Mouse (Mus musculus): ENCODE results near the gene Gcm1.

Gene Gcm1

DNA sequence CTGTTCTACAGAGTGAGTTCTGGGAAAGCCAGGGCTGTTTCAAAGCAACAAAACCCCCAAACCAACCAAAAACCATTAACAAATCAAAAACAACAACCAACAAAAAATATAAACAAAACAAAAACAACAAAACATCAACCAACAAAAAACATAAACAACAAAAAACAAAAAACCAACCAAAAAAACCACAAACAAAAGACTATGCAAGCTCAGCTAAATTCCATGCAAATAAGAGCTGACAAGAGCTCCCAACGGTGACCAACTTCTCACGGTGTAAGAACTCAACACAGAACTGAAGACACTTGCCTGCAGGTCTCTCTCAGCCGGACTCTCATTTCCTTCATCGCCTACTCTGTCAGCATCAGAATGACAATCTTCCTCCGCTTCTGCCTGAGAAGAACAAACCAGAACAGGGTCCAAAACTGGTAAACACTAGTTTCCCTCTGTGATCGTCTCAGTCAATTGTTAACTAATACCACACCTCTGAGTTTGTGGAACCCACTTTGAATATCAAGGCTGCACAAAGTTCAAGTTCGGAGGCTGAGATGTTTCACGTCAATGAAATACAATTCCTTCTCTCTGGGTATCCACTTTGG is 52.3 kb downstream of the Gcm1 start:
- DNase-seq = no peak

DNA sequence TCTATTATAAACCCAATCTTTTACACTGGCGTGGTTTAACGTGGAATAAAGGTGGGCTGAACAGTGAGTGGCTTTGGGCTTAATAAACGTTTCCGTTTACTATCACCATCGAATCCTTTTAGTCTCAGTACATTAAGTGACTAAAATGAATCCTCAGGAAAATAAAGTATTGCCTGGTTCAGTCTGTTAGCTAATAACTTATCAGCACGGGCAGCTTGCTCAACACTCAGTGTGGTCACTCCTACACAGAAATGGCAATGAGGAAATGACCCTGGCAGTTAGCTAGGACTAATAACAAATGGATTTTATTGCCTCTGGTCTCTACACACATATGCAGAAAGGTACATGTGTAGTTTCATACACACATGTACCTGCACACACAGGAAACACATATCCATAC is 53.2 kb downstream of the Gcm1 start:
- no peak for DNase-seq

DNA sequence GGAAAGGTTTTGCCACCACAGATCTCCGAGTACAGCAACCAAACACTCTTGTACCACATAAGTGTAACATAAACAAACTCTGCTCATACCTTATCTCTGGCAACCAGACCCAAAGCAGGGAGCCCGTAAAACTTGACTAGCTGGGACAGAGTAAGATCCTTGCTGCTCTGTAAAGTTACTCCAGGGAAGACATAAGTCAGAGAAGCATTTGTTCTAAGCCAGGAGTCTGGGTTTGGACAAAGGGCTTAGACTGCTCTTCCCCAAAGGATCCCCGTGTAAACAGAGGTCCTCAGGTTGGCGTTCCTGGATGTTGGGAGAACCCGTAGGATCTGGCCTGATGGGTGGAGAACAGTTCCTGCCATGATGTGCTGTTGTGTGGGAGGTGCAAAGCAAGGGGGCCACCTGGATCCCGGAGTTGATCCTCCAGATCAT is 53.8 kb downstream of the Gcm1 start:
- DNase-seq = no peak

DNA sequence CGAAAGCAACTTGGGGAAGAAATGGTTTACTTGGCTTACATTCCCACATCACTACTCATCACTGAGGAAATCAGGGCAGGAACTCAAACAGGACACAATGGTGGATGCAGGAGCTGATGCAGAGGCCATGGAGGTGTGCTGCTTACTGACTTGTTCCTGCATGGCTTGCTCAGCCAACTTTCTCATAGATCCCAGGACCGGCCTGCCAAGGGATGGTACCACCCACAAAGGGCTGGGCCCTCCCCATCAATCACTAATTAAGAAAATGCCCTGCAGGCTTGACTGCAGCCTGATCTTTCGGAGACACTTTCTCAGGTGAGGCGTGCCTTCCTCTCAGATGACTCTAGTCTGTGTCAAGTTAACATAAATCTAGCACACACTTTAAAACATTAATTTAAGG is 55.1 kb downstream of the Gcm1 start:
- no peak for DNase-seq

DNA sequence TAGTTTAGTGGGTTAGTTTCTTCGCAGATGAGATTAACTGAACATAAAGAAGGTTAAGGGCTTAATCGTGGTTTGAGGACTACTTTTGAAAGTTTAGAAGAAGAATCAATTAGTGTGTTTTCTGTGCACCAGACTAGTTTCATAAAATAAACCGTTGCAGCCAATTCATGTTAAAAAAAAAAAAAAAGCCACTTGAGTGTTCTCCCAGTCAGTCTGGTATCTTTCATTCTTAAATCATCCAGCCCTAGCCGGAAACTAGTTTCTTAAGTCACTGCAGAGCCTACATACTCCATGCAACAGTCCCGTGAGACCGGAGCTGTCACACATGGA is 55.8 kb downstream of the Gcm1 start:
- no peak for DNase-seq

DNA sequence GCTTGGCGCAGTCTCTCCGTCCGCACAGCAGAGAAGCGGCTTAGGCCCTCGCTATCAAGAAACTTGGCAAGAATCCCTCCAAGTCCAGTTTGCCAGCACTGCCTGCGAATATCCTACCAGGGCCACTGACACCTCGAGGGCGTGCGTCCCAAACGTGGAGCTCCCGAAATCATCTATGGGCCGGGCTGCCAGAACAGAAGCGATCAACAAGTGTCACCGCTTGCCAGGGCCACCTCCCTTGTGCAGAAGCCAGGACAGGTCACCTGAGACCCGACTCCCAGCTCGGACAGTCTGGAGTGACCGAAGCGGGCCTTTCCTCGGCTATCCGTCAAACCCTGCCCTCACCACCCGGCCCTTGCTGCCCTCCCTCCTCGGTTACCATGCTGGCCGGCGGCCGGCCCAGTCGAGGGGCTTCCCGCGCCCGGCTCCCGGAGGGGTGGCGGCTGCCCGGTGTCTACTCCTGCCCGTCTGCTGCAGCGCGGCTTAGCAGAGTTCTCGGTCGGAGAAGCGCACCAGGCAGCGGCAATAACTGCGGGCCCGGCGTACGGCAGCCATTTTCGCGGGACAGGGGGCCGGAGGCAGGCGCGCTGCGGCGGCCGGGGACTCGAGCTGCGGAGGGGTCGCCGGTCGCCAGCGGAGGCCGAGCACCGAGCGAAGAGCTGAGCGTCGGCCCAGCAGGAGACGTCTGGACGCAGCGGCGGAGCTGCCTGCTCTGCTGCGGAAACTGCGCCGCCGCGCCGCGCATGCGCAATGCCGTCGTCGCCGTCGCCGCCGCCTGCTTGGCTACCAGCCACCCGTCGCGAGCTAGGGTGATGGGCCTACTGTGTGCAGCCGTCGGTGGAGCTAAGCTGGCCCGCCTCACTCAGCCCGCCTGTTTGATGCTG is 56.4 kb downstream of the Gcm1 start:
- peak; percentile 76 to 90 for DNase-seq

DNA sequence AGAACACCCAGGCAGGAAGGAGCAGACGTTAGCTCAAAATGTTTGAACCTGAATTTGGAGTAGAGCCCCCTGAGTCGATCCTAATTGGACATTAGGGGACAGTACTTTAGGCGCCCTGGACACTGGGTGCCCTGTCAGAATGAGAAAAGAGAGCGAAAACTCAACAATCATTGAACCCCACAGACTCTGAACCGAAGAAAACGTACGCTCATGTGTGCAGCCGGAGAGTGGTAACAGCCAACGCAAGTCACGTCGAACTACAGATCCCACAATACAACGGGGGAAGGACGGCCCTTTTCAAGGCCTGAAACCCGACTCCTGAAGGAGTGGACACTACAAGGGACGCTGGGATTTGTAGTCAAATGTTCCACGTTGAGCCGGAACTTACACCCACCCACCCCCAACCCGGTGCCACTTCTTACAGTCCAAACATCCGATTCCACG is 57.1 kb downstream of the Gcm1 start, which contains the start of the genes Fbxo9 and Ick:
Gene Fbxo9, minus strand, starts transcription at position 270 of the 444 bp plus-strand sequence.
Gene Ick, plus strand, starts transcription at position 397 of the 444 bp plus-strand sequence.
- peak; percentile 85 to 96 for DNase-seq

DNA sequence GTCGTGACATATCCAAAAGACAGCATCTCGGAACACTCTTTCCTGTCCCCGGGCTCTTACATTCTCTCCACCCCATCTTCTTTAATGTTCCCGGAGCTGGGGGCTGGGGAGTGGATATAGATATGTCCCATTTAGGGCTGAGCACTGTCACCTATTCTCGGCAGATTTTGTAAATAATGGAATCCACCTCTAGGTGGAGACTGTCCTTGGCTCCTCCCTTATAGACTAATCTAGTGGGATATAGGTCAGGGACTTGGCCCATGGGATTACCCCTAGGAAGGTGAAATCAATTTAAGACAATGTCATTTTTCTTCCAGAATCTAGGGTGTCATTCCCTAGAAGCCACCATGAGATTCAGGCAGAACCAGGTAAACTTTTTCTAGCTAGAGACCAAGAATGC is 57.9 kb downstream of the Gcm1 start:
- DNase-seq = peak; percentile 29 to 33

DNA sequence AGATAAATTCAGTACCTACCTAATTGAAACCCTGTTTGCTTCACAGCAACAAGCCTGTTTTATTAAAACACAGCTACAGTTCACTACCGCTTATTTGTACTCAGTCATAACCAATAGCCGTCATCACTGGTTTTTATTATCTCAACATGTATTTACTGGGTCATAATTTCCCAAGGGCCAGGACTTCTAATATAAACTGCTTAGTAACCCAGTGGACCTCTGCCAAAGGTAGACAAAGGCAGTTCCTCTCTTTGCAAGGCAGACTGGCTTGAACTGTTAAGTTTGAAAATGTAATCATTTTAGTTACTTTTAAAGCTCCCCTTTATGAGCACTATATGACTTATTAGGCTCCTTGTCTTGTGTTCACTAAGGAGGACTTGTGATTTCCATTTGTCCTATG is 59.7 kb downstream of the Gcm1 start:
- DNase-seq = no peak

DNA sequence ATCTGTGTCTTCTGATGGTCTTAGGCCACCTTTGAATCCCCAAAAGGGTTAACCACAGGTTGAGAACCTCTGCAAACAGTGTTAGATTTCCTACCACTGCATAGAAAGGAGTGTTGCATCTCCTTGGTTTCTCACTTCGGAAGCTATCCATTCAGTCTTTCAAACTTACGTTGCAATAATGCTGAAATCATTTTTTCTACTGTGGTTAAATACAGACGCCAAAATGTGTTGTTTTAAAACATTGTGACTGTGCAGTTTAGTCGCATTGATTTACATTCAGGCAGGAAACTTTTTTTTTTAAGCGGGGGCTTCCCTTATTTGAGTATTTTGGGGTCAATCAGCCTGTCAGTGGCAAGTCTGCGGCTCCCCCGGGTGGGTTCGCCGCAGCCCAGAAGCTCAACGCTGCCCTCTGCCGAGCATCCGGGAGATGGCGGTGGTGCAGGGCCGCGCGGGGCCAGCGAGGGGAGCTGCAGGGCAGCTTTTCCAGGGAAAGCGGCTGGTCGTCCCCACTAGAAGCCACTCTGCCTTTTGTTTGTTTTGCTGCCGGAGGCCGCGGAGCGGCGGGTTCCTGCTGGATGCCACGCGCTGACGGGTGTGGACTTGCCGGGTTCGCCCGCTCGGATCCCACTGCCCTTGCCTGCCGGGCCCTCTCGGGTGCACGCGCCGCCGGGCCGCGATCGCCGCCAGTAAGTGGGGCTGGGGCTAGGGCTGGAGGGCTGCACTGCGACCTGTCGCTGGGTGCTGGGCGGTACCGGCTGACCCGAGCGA is 61.2 kb downstream of the Gcm1 start:
- DNase-seq = peak; percentile 90 to 96

DNA sequence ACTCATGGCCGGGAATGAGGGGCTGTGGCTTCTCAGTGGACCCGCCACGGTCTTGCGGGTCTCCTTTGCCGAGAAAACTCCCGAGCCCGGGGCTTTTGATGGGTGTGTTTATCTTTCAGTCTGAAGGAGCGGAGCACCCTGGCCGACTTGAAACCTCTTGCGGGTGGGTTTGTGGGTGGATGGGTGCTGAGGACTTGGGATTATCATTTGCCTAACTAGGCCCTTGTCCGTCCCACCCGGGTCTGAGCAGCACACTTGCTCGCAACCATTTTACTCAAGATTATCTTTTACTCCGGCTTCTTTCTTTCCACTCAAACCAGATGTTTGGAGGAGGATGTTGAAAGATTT is 61.8 kb downstream of the Gcm1 start:
- no peak for DNase-seq
